Mouse (Mus musculus) liver, embryonic 15.5 days (tissue): ENCODE measurements around the gene Gm20388. TPM values are rescaled to one million over a fixed set of nuclear protein-coding genes. Genes with fewer than 3 reads are reported as not detected.
A peak's percentile ranks its signal among the peaks of the same experiment; 100 is the strongest.

Experiments used
- ATAC-seq: fragments of 200-750 bp; cut with Nextera tagmentation; 2 replicates; pipeline ENCODE4 v1.8.0; 2017; ENCODE audit warnings: moderate number of reproducible peaks, mild to moderate bottlenecking, moderate library complexity; ENCODE audit not compliant: insufficient read depth
- H3K27ac ChIP-seq: fragments of 300-500 bp; sonication (generic); replicated peaks from 2 replicates; pipeline ENCODE4 v1.5.1; 2015; ENCODE audit warnings: mild to moderate bottlenecking, inconsistent platforms
- H3K27me3 ChIP-seq: fragments of 300-500 bp; sonication (generic); 2 replicates; pipeline ENCODE4 v1.6.1; 2015; ENCODE audit warnings: mild to moderate bottlenecking, inconsistent platforms
- H3K36me3 ChIP-seq: fragments of 300-500 bp; sonication (generic); replicated peaks from 2 replicates; pipeline ENCODE4 v1.6.1; 2015; ENCODE audit warnings: moderate library complexity, mild to moderate bottlenecking, inconsistent platforms
- H3K4me1 ChIP-seq: fragments of 300-500 bp; sonication (generic); replicated peaks from 2 replicates; pipeline ENCODE4 v1.6.1; 2015; ENCODE audit warnings: inconsistent platforms
- H3K4me2 ChIP-seq: fragments of 300-500 bp; sonication (generic); 2 replicates; pipeline ENCODE4 v1.6.1; 2015; ENCODE audit warnings: moderate library complexity, mild to moderate bottlenecking, inconsistent platforms
- H3K4me3 ChIP-seq: fragments of 300-500 bp; sonication (generic); replicated peaks from 2 replicates; pipeline ENCODE4 v1.5.1; 2015; ENCODE audit warnings: mild to moderate bottlenecking, inconsistent platforms
- H3K9ac ChIP-seq: fragments of 300-500 bp; sonication (generic); 2 replicates; pipeline ENCODE4 v1.6.1; 2015; ENCODE audit warnings: moderate library complexity, mild to moderate bottlenecking, inconsistent platforms
- H3K9me3 ChIP-seq: fragments of 300-500 bp; sonication (generic); replicated peaks from 2 replicates; pipeline ENCODE4 v1.6.1; 2016; ENCODE audit warnings: inconsistent platforms
- WGBS: fragments of 180-500 bp; shearing (Covaris S2); methylation state at CpG from one replicate; pipeline ENCODE4 v1.1.7; 2015; ENCODE audit warnings: mixed read lengths; ENCODE audit not compliant: insufficient replicate concordance; 5-methylcytosine and 5-hydroxymethylcytosine counted together
- polyA plus RNA-seq: library from polyadenylated mRNA; unstranded; fragments of >200 nt; fragmentation: Nextera tagmentation; extraction: Ambion mirVana; gene quantifications from 2 replicates; pipeline ENCODE4 v1.2.1, GENCODE M21; 2015

Gm20388 gene
- polyA plus RNA-seq, 1 experiment from 2014 or later = not detected

DNA sequence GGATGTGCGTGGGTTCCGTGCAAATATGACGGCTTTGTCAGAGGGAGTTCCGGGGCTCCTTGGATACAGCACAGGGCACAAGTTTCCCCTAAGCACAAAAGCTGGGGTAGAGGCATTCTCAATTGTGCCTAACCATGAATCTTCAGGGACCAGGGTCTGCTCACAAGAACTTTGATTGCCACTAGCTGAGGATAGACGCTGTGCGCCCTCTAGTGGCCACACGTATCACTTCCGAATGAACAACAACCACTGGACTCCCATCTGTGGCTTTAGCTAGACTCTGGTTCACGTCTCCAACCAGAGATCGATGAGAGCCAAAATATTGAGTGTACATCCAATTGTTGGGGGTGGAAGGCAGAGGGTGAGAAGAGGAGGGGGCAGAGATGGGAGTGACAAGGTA lies 2015.0 kb downstream of the Gm20388 start:
- no peaks in the 10 kb centered on the region; the same call in 1 of the 2 replicates for H3K27me3 ChIP-seq
- H3K9me3 ChIP-seq = no peaks in the 10 kb centered on the region
- no peak for ATAC-seq
- no peak overlapping the region for H3K4me3 ChIP-seq
- no peak overlapping the region for H3K4me2 ChIP-seq
- no peaks in the 10 kb centered on the region for H3K4me1 ChIP-seq
- H3K27ac ChIP-seq = no peak overlapping the region
- 29% methylated on average over 10 of the region's 10 CpGs for WGBS
- no peak overlapping the region for H3K9ac ChIP-seq
- no peaks in the 10 kb centered on the region for H3K36me3 ChIP-seq

DNA sequence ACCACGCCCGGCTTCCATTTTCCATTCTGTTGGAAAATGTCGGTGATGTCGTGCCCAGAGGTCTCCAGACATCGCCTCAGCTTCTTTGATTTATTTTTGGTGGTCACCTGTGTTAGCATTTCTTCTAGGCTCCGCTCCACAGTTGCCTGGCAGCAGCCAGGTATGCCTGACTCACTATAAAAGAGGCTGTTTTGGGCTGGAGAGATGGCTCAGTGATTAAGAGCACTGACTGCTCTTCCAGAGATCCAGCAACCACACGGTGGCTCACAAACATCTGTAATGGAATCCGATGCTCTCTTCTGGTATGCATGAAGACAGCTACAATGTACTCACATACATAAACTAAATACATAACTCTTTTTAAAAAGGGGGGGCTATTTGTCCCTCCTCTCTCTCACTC lies 2015.6 kb downstream of the Gm20388 start:
- 49% methylated on average over 8 of the region's 8 CpGs for WGBS
- Histone ChIP-seq H3K27ac (no peak overlapping the region), H3K4me3 (no peak overlapping the region), H3K27me3 (no peaks in the 10 kb centered on the region; the same call in 1 of the 2 replicates), H3K4me2 (no peak overlapping the region), H3K9me3 (no peaks in the 10 kb centered on the region), H3K9ac (no peak overlapping the region), H3K4me1 (no peaks in the 10 kb centered on the region), H3K36me3 (no peaks in the 10 kb centered on the region)
- no peak for ATAC-seq

DNA sequence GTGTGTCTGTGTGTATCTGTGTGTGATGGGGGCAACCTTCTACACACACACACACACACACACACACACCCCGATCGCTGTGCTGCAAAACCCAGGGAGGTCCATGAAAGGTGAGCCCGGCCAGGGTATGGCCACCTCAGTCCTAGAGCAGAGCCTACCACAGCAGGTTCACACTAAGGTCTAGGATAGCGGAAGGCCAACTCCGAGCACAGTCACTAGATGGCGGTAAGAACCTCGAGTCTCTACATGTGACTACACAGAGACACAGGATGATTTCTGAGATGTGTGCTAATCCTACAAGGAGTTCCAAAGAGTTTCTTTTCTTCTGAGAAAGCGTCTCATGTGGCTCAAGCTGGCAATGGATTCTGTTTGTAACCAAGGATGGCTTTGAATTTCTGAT lies 2016.7 kb downstream of the Gm20388 start:
- Histone ChIP-seq H3K4me2 (no peak overlapping the region), H3K36me3 (no peaks in the 10 kb centered on the region), H3K27me3 (no peaks in the 10 kb centered on the region; the same call in 1 of the 2 replicates), H3K9me3 (no peaks in the 10 kb centered on the region), H3K4me1 (no peaks in the 10 kb centered on the region), H3K27ac (no peak overlapping the region), H3K4me3 (no peak overlapping the region), H3K9ac (no peak overlapping the region)
- 34% methylated on average over 8 of the region's 8 CpGs for WGBS
- peak; percentile 32; the same call in 1 of the 2 replicates for ATAC-seq

- H3K36me3 ChIP-seq = no peaks in the 10 kb centered on the region
- ATAC-seq = no peak
- WGBS = 55% methylated on average over 4 of the region's 4 CpGs
- H3K9ac ChIP-seq = no peak overlapping the region
- no peak overlapping the region for H3K4me3 ChIP-seq
- H3K27me3 ChIP-seq = no peaks in the 10 kb centered on the region; the same call in 1 of the 2 replicates
- H3K4me2 ChIP-seq = no peak overlapping the region
- no peak overlapping the region for H3K27ac ChIP-seq
- peaks cover 5% of the 10 kb centered on the region; the same call in 1 of the 2 replicates for H3K4me1 ChIP-seq
- no peaks in the 10 kb centered on the region for H3K9me3 ChIP-seq
These were observed 2019.4 kb downstream of the Gm20388 start for GRCm38 (mm10) chr8:121930047-121930446.

DNA sequence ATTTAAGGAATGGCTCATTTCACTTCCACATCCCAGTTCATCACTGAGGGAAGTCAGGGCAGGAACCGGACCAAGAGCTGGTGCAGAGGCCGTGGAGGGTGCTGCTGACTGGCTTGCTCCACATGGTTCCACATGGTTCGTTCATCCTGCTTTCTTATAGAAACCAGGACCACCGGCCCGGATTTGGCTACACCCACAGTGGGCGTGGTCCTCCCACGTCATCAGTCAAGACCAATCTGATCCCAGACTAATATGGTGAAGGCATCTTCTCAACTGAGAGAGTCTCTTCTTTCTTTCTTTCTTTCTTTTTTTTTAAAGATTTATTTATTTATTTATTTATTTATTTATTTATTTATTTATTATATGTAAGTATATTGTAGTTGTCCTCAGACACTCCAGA lies 2020.9 kb downstream of the Gm20388 start:
- 55% methylated on average over 7 of the region's 7 CpGs for WGBS

GRCm38 (mm10) chr8:121932026-121932667 lies 2021.5 kb downstream of the Gm20388 start:
- Histone ChIP-seq H3K4me1 (peaks cover 5% of the 10 kb centered on the region; the same call in 1 of the 2 replicates), H3K9ac (no peak overlapping the region), H3K4me2 (no peak overlapping the region), H3K4me3 (no peak overlapping the region), H3K27ac (no peak overlapping the region), H3K9me3 (no peaks in the 10 kb centered on the region), H3K36me3 (no peaks in the 10 kb centered on the region), H3K27me3 (no peaks in the 10 kb centered on the region; the same call in 1 of the 2 replicates)
- no peak for ATAC-seq
- WGBS = 64% methylated on average over 12 of the region's 12 CpGs

More for the DNA sequence above, 2020.9 kb downstream of the Gm20388 start:
- no peak for ATAC-seq
- Histone ChIP-seq H3K27ac (no peak overlapping the region), H3K4me1 (peaks cover 5% of the 10 kb centered on the region; the same call in 1 of the 2 replicates), H3K36me3 (no peaks in the 10 kb centered on the region), H3K27me3 (no peaks in the 10 kb centered on the region; the same call in 1 of the 2 replicates), H3K4me2 (no peak overlapping the region), H3K9ac (no peak overlapping the region), H3K4me3 (no peak overlapping the region), H3K9me3 (no peaks in the 10 kb centered on the region)

- H3K4me3 ChIP-seq = no peak overlapping the region
- 73% methylated on average over 14 of the region's 14 CpGs for WGBS
These were observed 2022.3 kb downstream of the Gm20388 start for GRCm38 (mm10) chr8:121932668-121933520.

DNA sequence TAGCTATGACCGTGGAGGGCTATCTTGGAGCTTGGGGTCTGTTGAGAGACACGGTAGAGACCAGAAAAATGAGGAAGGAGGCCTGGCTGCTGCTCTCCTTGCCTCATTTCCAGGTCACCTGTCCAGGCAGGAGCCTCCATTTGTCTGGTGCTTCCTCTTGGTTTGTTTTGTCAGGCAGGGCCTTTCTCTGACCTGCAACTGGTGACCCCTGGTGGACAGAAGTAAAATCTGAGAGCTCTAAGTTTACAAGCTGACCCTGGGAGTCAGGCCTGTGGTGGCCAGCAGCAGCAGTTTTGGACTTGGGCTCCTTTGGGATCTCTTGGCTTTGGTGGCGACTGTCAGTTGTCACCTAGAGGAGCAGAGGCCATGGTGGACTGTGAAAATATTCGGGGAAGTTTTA lies 2023.9 kb downstream of the Gm20388 start:
- 0 out of 2 replicates have a peak, but pooled peaks cover 2% of the 10 kb centered on the region for H3K27me3 ChIP-seq
- no peak for ATAC-seq
- H3K36me3 ChIP-seq = no peaks in the 10 kb centered on the region
- WGBS = 25% methylated on average over 4 of the region's 4 CpGs
- no peaks in the 10 kb centered on the region for H3K9me3 ChIP-seq
- no peak overlapping the region for H3K4me3 ChIP-seq
- H3K9ac ChIP-seq = no peak overlapping the region
- peaks cover 5% of the 10 kb centered on the region; the same call in 1 of the 2 replicates for H3K4me1 ChIP-seq
- H3K4me2 ChIP-seq = no peak overlapping the region
- H3K27ac ChIP-seq = no peak overlapping the region

More at GRCm38 (mm10) chr8:121932668-121933520, 2022.3 kb downstream of the Gm20388 start:
- Histone ChIP-seq H3K36me3 (no peaks in the 10 kb centered on the region), H3K4me2 (no peak overlapping the region), H3K27me3 (no peaks in the 10 kb centered on the region; the same call in 1 of the 2 replicates), H3K9ac (no peak overlapping the region), H3K4me1 (peaks cover 5% of the 10 kb centered on the region; the same call in 1 of the 2 replicates), H3K9me3 (no peaks in the 10 kb centered on the region), H3K27ac (no peak overlapping the region)
- ATAC-seq = no peak

GRCm38 (mm10) chr8:121934923-121935322 lies 2024.3 kb downstream of the Gm20388 start:
- no peak for ATAC-seq
- 0 out of 2 replicates have a peak, but pooled peaks cover 5% of the 10 kb centered on the region for H3K27me3 ChIP-seq
- H3K36me3 ChIP-seq = no peaks in the 10 kb centered on the region
- no peak overlapping the region for H3K4me2 ChIP-seq
- no peak overlapping the region for H3K4me3 ChIP-seq
- H3K9ac ChIP-seq = no peak overlapping the region
- H3K27ac ChIP-seq = no peak overlapping the region
- H3K9me3 ChIP-seq = no peaks in the 10 kb centered on the region
- peaks cover 5% of the 10 kb centered on the region; the same call in 1 of the 2 replicates for H3K4me1 ChIP-seq

- no peak overlapping the region for H3K9ac ChIP-seq
- no peaks in the 10 kb centered on the region for H3K36me3 ChIP-seq
- H3K4me1 ChIP-seq = peaks cover 5% of the 10 kb centered on the region; the same call in 1 of the 2 replicates
- WGBS = 56% methylated on average over 12 of the region's 12 CpGs
- no peak for ATAC-seq
- no peak overlapping the region for H3K4me2 ChIP-seq
- H3K27me3 ChIP-seq = 0 out of 2 replicates have a peak, but pooled peaks cover 5% of the 10 kb centered on the region
- no peaks in the 10 kb centered on the region for H3K9me3 ChIP-seq
- H3K27ac ChIP-seq = no peak overlapping the region
- no peak overlapping the region for H3K4me3 ChIP-seq
These were observed 2025.0 kb downstream of the Gm20388 start for GRCm38 (mm10) chr8:121935341-121936294.
